Mouse (Mus musculus): Measurements from ENCODE around the gene Gapvd1. TPM values are rescaled to one million over a fixed set of nuclear protein-coding genes. Genes with fewer than 3 reads are reported as not detected.
A peak's percentile ranks its signal among the peaks of the same experiment; 100 is the strongest.
"Not testable (repeated sequence)": the region's sequence is repeated elsewhere in the genome, so short reads cannot be mapped to it uniquely, and the experiment has no call there.

The Gapvd1 gene
- polyA plus RNA-seq, 1 experiment: 36.9 TPM

GRCm38 (mm10) chr2:34800371-34800770, 45.3 kb upstream of the Gapvd1 start:
- Histone ChIP-seq H3K4me3 (ENCODE audit: control insufficient read depth, insufficient read depth, low read length) (no peak overlapping the region), H3K4me1 (replicated peaks; ENCODE audit: control insufficient read depth, insufficient read depth, low read length) (peaks cover 10% of the 10 kb centered on the region), H3K36me3 (ENCODE audit: control insufficient read depth, insufficient read depth, low read length) (0 out of 2 replicates have a peak, but pooled peaks cover under 1% of the 10 kb centered on the region), H3K27ac (ENCODE audit: control insufficient read depth, insufficient read depth, low read length) (no peak overlapping the region), H3K27me3 (ENCODE audit: control insufficient read depth, insufficient read depth, low read length) (no peaks in the 10 kb centered on the region)
- TF ChIP-seq CTCF (IDR thresholded peaks at IDR 0.05; ENCODE audit: borderline replicate concordance, control insufficient read depth, extremely low read depth, insufficient read depth, low read length, poor library complexity) (no peak), POLR2A (IDR thresholded peaks at IDR 0.05; ENCODE audit: control insufficient read depth, extremely low read depth, insufficient read depth, low read length, poor library complexity) (no peak)
- DNase-seq: no peak
- WGBS: 72% methylated on average over 7 of the region's 7 CpGs

DNA sequence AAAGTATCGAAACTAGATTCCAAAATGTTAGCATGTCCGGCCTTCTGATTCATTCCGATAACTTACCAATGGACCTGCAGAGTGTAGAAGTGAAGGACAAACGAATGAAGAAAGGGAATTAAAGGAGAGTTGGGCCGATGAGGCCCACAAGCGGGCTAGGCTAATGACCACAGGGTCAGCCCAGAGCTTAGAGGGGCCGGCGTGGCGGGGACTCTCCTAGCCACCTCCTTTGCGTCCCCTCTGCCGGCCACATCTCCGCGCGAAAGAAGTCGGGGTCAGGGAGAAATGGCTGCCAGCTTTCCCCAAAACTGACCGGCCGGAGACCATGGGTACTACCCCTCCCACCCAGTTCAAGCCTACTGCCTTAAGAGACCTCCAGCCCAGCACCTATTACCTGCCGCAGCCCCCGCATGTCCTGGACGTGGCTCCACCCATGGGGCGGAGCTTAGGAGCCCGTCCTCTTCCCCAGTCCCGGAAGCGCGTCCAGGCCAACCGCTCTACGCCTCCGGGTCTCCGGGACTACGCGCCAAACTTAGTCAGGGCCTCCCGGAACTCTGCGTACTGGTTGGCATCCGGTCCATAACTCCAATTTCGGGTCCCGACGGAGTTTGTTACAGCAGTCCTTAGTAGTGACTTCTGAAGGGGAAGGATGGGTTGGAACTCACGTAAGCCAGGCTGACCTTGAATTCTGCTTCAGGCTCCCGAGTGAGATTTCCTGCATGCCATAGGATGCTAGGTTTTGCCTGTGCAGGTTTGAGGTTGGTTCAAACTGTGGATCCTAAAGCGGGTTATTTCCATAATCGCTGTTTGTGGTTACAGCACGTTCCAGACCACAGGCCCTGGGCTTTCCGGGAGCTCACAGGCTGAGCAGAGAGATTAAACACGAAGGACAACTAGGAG, 44.6 kb upstream of the Gapvd1 start, which contains the start of gene Rabepk:
Gene Rabepk, minus strand, starts transcription at position 556 of the 900 bp plus-strand sequence.
- TF ChIP-seq CTCF (IDR thresholded peaks at IDR 0.05; ENCODE audit: borderline replicate concordance, control insufficient read depth, extremely low read depth, insufficient read depth, low read length, poor library complexity) (no peak), POLR2A (IDR thresholded peaks at IDR 0.05; ENCODE audit: control insufficient read depth, extremely low read depth, insufficient read depth, low read length, poor library complexity) (peak; percentile 61)
- peak; percentile 91 for DNase-seq
- WGBS: 1% methylated on average over 44 of the region's 44 CpGs
- Histone ChIP-seq H3K4me3 (ENCODE audit: control insufficient read depth, insufficient read depth, low read length) (peak within 1 kb of the TSS; percentile 64), H3K36me3 (ENCODE audit: control insufficient read depth, insufficient read depth, low read length) (no peaks in the 10 kb centered on the region), H3K27me3 (ENCODE audit: control insufficient read depth, insufficient read depth, low read length) (no peaks in the 10 kb centered on the region), H3K27ac (ENCODE audit: control insufficient read depth, insufficient read depth, low read length) (peak within 1 kb of the TSS; percentile 60), H3K4me1 (replicated peaks; ENCODE audit: control insufficient read depth, insufficient read depth, low read length) (peaks cover 10% of the 10 kb centered on the region)

DNA sequence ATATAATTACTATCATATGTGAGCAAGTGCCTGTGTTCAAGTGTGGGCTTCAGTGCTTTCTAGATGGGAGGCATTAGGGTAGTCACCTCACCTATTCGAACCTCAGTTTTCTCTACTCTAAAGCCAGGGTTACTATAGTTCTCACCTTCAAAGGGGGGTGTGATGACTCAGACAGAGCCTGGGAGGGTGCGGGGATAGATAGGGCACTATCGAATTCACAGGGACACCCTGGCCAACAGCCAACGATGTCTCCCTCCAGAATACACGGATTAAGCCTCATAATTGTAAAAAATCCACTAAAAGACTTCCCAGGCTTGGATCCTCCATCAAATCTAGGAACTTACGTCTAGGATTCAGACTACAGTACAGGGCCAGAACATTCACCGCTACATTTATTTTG, 40.4 kb upstream of the Gapvd1 start:
- peaks cover 9% of the 10 kb centered on the region for H3K4me1 ChIP-seq (replicated peaks; ENCODE audit: control insufficient read depth, insufficient read depth, low read length)
- no peak overlapping the region for H3K27ac ChIP-seq (ENCODE audit: control insufficient read depth, insufficient read depth, low read length)
- no peaks in the 10 kb centered on the region for H3K27me3 ChIP-seq (ENCODE audit: control insufficient read depth, insufficient read depth, low read length)
- TF ChIP-seq CTCF (IDR thresholded peaks at IDR 0.05; ENCODE audit: borderline replicate concordance, control insufficient read depth, extremely low read depth, insufficient read depth, low read length, poor library complexity): no peak
- TF ChIP-seq POLR2A (IDR thresholded peaks at IDR 0.05; ENCODE audit: control insufficient read depth, extremely low read depth, insufficient read depth, low read length, poor library complexity): no peak
- 96% methylated on average over 7 of the region's 7 CpGs for WGBS
- no peaks in the 10 kb centered on the region for H3K36me3 ChIP-seq (ENCODE audit: control insufficient read depth, insufficient read depth, low read length)
- no peak overlapping the region for H3K4me3 ChIP-seq (ENCODE audit: control insufficient read depth, insufficient read depth, low read length)
- DNase-seq: no peak

- Histone ChIP-seq H3K27ac (ENCODE audit: control insufficient read depth, insufficient read depth, low read length) (no peak overlapping the region), H3K4me3 (ENCODE audit: control insufficient read depth, insufficient read depth, low read length) (no peak overlapping the region), H3K4me1 (replicated peaks; ENCODE audit: control insufficient read depth, insufficient read depth, low read length) (peaks cover 8% of the 10 kb centered on the region), H3K27me3 (ENCODE audit: control insufficient read depth, insufficient read depth, low read length) (no peaks in the 10 kb centered on the region), H3K36me3 (ENCODE audit: control insufficient read depth, insufficient read depth, low read length) (no peaks in the 10 kb centered on the region)
- DNase-seq: no peak
- WGBS: 98% methylated on average over 2 of the region's 2 CpGs
- no peak for TF ChIP-seq POLR2A (IDR thresholded peaks at IDR 0.05; ENCODE audit: control insufficient read depth, extremely low read depth, insufficient read depth, low read length, poor library complexity)
- no peak for TF ChIP-seq CTCF (IDR thresholded peaks at IDR 0.05; ENCODE audit: borderline replicate concordance, control insufficient read depth, extremely low read depth, insufficient read depth, low read length, poor library complexity)
Measured at GRCm38 (mm10) chr2:34794511-34794910, 39.5 kb upstream of the Gapvd1 start.

DNA sequence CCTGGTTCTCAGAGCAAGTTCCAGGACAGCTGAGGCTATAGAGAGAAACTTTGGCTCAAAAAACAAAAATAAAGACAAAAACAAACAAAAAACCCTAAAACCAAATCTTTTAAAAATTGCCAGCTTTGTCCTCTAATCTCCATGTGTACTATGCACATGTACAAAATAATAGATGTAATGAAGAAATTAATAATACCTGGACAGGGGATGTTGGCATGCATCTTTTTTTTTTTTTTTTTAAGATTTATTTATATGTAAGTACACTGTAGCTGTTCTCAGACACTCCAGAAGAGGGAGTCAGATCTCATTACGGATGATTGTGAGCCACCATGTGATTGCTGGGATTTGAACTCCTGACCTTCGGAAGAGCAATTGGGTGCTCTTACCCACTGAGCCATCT, 37.5 kb upstream of the Gapvd1 start:
- not testable (repeated sequence) for H3K27me3 ChIP-seq (ENCODE audit: control insufficient read depth, insufficient read depth, low read length); H3K4me1 ChIP-seq (replicated peaks; ENCODE audit: control insufficient read depth, insufficient read depth, low read length); H3K27ac ChIP-seq (ENCODE audit: control insufficient read depth, insufficient read depth, low read length); H3K4me3 ChIP-seq (ENCODE audit: control insufficient read depth, insufficient read depth, low read length); DNase-seq; H3K36me3 ChIP-seq (ENCODE audit: control insufficient read depth, insufficient read depth, low read length)
- 94% methylated on average over 2 of the region's 2 CpGs for WGBS

GRCm38 (mm10) chr2:34790282-34790681, 35.2 kb upstream of the Gapvd1 start:
- peak; percentile 69 for DNase-seq
- TF ChIP-seq POLR2A (IDR thresholded peaks at IDR 0.05; ENCODE audit: control insufficient read depth, extremely low read depth, insufficient read depth, low read length, poor library complexity) (no peak), CTCF (IDR thresholded peaks at IDR 0.05; ENCODE audit: borderline replicate concordance, control insufficient read depth, extremely low read depth, insufficient read depth, low read length, poor library complexity) (no peak)
- Histone ChIP-seq H3K36me3 (ENCODE audit: control insufficient read depth, insufficient read depth, low read length) (no peaks in the 10 kb centered on the region), H3K4me3 (ENCODE audit: control insufficient read depth, insufficient read depth, low read length) (peak overlapping the region; percentile 52), H3K27me3 (ENCODE audit: control insufficient read depth, insufficient read depth, low read length) (no peaks in the 10 kb centered on the region), H3K4me1 (replicated peaks; ENCODE audit: control insufficient read depth, insufficient read depth, low read length) (peaks cover 3% of the 10 kb centered on the region), H3K27ac (ENCODE audit: control insufficient read depth, insufficient read depth, low read length) (peak overlapping the region; percentile 63)
- WGBS: 3% methylated on average over 8 of the region's 8 CpGs
